Mouse (Mus musculus): ENCODE measurements around the gene Nav2.
A peak's percentile ranks its signal among the peaks of the same experiment; 100 is the strongest.

The Nav2 gene

DNA sequence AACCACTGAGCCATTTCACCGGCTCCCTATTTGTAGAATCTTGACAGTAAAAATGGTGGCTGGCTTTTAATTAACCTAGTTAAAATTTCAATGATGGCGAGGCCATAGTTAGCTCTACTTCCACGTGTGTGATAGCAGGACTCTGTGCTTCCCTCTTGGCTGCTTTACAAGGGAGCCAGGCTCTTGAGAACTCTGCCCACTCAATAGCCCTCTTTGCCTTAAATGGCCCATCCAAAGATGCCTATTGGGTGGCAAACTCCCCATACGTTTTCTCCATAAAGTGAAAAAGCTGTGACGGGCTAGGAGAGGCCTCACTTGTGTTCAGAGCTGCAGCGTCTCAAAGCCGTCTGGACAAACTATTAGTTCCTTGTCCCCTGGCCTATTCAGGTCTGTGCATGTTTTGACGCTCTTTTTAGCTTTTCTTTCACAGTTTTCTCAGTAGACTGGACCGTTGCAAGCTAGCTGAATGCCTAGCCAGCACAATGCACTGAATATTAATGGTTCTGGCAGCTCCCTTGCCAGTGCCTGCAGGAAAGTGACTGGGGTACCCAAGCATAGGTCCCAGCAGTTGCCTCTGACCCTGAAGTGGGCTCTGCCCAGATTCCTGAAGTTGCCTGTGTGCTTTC, 453.1 kb downstream of the Nav2 start:
- DNase-seq (ENCODE audit: low spot score), result no peak

- no peak for DNase-seq (ENCODE audit: low spot score)
Measured at GRCm38 (mm10) chr7:49364486-49365162, 456.1 kb downstream of the Nav2 start.

- DNase-seq (ENCODE audit: low spot score), result no peak
Measured at GRCm38 (mm10) chr7:49368590-49368989, 460.1 kb downstream of the Nav2 start.

GRCm38 (mm10) chr7:49369006-49369405, 460.5 kb downstream of the Nav2 start:
- DNase-seq (ENCODE audit: low spot score), result no peak

GRCm38 (mm10) chr7:49369809-49370473, 461.4 kb downstream of the Nav2 start:
- no peak for DNase-seq (ENCODE audit: low spot score)

GRCm38 (mm10) chr7:49371345-49371744, 462.8 kb downstream of the Nav2 start:
- DNase-seq (ENCODE audit: low spot score), result no peak

- no peak for DNase-seq (ENCODE audit: low spot score)
Measured at GRCm38 (mm10) chr7:49371972-49372371, 463.5 kb downstream of the Nav2 start.

DNA sequence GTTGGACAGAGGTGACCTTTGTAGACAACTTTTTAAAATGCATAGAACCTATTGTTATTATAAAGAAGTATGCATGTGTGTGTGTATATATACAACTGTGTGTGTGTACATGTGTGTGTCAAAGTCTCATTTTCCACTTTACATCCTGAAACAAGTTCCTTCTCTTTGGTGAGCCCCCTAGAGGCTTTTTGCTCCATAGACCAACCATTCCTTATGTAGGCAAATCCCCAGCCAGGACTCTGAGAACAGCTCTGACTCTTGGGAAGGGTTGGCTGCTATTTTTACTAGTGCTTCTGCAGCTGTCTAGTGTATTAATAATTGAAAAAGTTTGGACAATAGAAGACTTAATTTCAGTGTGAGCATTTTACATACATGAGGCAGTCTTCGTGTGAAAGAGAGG, 464.7 kb downstream of the Nav2 start:
- no peak for DNase-seq (ENCODE audit: low spot score)

DNA sequence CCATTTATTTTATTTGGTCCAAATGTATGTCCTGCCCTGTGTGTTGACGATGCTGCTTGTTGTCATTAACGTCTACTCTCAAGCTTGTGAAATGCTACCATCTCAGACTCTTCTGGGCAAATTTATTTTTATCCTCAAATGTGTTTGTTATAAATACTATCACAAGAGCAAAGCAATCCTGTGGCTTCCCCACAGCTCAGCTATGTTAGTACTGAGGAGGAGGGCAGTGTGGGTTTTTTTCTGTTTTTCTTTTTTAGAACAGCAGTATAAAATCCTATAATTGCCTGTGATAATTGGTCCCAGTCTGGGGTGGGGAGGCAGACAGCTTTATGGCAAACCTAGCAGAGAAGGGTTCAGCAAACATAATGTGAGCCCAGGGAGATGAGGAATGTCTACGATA, 465.1 kb downstream of the Nav2 start:
- DNase-seq (ENCODE audit: low spot score), result no peak

DNA sequence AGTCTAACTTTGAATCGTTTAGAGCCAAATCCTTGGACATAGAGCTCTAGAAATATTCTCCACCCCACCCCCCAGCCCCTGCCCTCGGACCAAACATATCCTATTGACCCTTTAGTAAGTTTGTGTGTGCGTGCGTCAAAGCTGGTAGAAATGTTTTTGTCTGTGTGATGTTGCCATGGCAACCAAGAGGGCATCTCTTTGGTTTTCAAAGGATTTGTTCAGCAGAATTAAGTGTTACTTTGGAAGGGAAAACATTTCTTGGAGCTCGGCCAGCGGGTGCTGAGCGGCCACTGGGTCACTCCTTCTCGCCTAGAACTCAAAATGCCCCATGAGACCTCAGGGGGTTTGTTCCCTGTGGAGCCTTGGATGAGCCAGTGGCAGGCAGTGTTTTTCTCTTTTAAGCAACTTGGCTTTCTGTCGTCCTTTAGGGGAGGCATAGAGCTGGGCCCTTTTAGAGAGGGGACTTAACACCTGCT, 467.0 kb downstream of the Nav2 start:
- peak; percentile 15 for DNase-seq (ENCODE audit: low spot score)

DNA sequence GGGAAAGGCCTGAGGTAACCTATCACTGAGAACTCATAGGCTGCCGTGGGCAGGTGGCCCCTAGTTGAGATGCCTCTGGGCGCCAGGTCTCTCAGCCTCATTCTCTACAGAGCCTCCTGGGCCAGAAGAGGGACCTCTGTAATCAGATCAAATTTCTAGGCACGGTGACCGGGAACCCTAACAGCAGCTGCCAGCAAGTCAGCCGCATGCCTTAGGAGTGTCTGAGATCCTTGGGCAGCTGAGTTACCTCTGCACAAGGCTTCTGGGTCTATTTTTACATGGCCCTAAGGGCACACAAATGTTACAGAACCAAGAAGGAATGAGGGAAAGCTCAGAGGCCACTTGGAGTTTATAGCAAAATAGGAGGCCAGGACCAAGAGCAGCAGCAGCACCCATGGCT, 470.1 kb downstream of the Nav2 start:
- no peak for DNase-seq (ENCODE audit: low spot score)

DNA sequence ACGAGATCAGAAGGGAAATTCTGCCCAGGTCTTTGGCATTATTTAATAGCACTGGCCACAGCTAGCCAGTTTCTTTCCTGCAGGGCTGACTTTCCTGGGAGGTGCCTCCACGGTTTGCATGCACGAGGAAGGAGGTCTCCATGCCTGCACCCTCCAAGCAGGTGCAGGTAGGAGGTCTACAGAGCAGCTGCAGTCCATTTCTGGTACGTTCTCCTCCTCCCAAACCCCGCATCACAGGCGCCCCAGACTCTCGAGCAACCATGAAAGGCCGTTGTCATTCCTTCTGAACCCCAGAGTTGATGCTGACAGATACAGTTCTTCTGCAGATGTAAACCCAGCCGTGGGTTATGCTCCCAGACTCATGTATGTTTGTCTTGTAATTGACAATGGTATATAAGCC, 472.4 kb downstream of the Nav2 start:
- no peak for DNase-seq (ENCODE audit: low spot score)

- DNase-seq (ENCODE audit: low spot score), result no peak
Measured at GRCm38 (mm10) chr7:49382884-49383283, 474.4 kb downstream of the Nav2 start.

DNA sequence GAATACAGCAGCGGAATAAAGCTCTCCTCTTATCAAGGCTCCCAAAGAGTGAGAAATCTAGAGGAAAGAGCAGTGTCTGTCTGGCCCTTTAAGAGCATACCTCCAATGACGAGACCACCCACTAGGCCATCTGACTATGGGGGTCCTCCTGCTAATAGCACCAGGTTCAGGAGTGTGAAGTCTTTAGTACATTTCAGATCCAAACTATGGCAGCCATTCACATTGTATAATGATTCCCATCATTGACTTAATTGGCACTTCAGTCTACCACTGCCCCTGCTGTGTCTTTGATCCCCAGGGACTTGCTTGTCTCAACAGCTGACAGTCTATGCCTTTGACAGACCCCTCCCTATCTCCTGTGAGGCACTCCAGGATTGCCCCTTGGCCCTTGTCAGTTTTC, 479.6 kb downstream of the Nav2 start:
- DNase-seq (ENCODE audit: low spot score), result no peak

DNA sequence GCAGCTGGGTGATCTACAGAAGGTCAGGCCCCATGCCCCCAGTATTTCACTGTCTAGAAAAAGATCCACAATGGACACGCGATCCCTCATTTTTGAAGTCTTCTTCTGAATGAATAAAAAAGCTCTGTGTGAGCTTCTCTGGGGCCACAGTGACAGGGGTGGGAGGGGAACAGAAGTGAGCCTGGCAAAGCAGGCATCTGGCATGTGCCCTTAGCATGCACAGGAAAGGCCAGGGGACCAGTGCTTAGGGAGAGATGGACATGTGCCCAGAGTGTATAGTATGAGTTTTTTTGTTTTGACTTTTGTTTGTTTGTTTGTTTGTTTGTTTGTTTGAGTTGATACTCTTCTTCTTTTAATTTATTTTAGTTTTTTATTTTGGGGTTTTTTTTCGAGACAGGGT, 481.8 kb downstream of the Nav2 start:
- DNase-seq (ENCODE audit: low spot score), result no peak

- no peak for DNase-seq (ENCODE audit: low spot score)
Measured at GRCm38 (mm10) chr7:49390829-49391228, 482.3 kb downstream of the Nav2 start.

- DNase-seq (ENCODE audit: low spot score), result no peak
Measured at GRCm38 (mm10) chr7:49392180-49392579, 483.7 kb downstream of the Nav2 start.

- DNase-seq (ENCODE audit: low spot score), result no peak
Measured at GRCm38 (mm10) chr7:49392834-49393233, 484.3 kb downstream of the Nav2 start.

- DNase-seq (ENCODE audit: low spot score), result no peak
Measured at GRCm38 (mm10) chr7:49393857-49394256, 485.3 kb downstream of the Nav2 start.

GRCm38 (mm10) chr7:49396202-49396601, 487.7 kb downstream of the Nav2 start:
- no peak for DNase-seq (ENCODE audit: low spot score)

DNA sequence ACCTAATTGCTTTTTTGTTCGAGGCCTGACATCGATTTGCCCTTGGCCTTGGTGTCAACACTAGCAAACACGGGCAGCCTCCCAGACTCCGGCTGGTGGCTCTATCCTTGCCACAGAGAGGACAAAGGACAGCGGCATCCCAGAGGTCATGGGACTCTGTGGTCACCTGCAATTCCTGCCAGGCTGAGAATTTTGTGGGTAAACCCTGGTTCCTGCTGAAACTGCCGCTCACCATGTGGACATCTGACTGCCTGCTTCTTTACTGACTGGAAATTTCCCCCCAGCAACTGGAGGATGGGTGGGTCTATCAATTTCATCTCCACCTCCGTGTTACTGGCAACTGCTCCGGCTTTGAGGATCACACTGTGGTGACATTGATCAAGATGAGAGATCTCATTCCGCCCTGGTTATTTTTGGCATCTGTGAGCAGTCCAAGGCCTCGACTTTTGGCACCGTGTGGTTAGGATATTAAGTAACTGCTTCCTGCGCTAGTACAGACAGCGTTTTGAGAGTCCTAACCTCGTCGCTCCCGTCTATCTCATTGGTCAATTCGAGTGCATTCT, 489.0 kb downstream of the Nav2 start:
- DNase-seq (ENCODE audit: low spot score), result no peak

DNA sequence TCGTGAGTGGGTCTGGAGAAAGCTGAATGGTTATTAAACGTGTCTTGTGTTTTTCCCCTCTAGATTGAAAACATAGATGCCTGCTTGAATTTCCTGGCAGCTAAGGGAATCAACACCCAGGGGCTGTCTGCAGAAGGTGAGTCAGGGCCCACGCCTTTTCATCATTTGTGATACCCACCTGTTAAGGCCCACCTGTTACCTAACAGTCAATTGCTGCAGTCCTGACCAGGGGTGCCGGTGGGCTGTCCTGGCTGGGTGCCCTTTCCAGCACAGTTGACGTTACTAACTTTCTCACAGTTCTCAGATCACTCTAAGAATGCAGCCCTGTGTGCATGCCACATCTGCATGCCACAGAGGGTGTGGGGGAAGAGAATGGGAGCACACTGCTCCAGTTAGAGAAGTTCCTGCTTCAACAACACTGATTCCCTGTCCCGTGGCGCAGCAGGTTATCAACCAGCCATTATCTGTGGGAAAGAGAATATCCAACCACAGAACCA, 489.6 kb downstream of the Nav2 start:
- no peak for DNase-seq (ENCODE audit: low spot score)

DNA sequence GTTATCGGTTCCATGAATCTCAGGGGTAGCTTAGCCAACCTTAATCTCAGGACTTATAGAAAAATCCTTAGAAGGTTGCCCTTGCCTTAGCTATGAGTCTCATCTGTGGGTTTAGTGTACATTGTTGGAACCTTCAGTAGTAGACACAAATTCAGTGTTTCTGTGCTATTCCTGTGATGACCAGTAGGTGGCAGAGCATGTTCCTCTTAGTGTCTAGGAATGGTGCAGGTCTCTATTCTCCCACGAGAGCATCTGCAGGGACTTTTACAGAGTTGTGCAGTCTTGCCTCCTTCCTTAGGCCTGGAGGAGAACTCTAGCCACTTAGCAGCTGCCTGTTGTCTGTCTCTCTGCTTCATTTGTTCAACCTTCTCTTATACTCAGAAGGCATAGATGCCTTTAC, 490.8 kb downstream of the Nav2 start:
- DNase-seq (ENCODE audit: low spot score), result peak; percentile 70

All from urinary bladder, postnatal 14 days (tissue).